Mouse (Mus musculus) MEL (cell line): Measurements from ENCODE around the gene Galt.

Source experiments
- CHD2 ChIP-seq: IDR thresholded peaks from 2 replicates; pipeline ENCODE4 v1.6.1; 2011; ENCODE audit warnings: low read length, improper control_type of control experiment
- CTCF ChIP-seq, 3 experiments: IDR thresholded peaks in 2 of 3; conservative IDR thresholded peaks in 1 of 3; 2 replicates each; pipeline ENCODE4 v1.5.1; 2011 to 2012; ENCODE audit warnings: low read length in 3 of 3, low read depth in 2 of 3, mild to moderate bottlenecking in 2 of 3, improper control_type of control experiment in 1 of 3, inconsistent platforms in 1 of 3, mixed read lengths in 1 of 3, moderate library complexity in 1 of 3; ENCODE audit not compliant: control insufficient read depth in 1 of 3, insufficient read depth in 1 of 3, poor library complexity in 1 of 3, severe bottlenecking in 1 of 3
- EP300 ChIP-seq, 2 experiments: IDR thresholded peaks; 2 replicates each; pipeline ENCODE4 v1.6.1; 2011; ENCODE audit warnings: improper control_type of control experiment in 2 of 2, low read length in 2 of 2, low read depth in 1 of 2, mild to moderate bottlenecking in 1 of 2
- KAT2A ChIP-seq: conservative IDR thresholded peaks from 2 replicates; pipeline ENCODE4 v1.6.1; 2012; ENCODE audit warnings: low read depth, low read length, improper control_type of control experiment, inconsistent platforms
- MYC ChIP-seq: IDR thresholded peaks from 2 replicates; pipeline ENCODE4 v1.6.1; 2011; ENCODE audit warnings: low read depth, mild to moderate bottlenecking, low read length, improper control_type of control experiment, moderate library complexity
- NELFE ChIP-seq: IDR thresholded peaks from 2 replicates; pipeline ENCODE4 v1.6.1; 2011; ENCODE audit warnings: low read depth, low read length, improper control_type of control experiment

- TF ChIP-seq CTCF (IDR thresholded peaks at IDR 0.05 in 2 of 3, conservative IDR thresholded peaks at IDR 0.05 in 1 of 3; ENCODE audit: control insufficient read depth in 1 of 3, insufficient read depth in 1 of 3, low read depth in 2 of 3, low read length in 3 of 3, poor library complexity in 1 of 3, severe bottlenecking in 1 of 3) (no peak), EP300 (IDR thresholded peaks at IDR 0.05; ENCODE audit: low read depth in 1 of 2, low read length in 2 of 2) (no peak), KAT2A (no peak), CHD2 (no peak), NELFE (no peak), MYC (no peak)
These were observed 1.4 kb downstream of the Galt start for GRCm38 (mm10) chr4:41756440-41756839.
